ENCODE assay signal across 19 mouse cellular contexts in the genomic region with DNA sequence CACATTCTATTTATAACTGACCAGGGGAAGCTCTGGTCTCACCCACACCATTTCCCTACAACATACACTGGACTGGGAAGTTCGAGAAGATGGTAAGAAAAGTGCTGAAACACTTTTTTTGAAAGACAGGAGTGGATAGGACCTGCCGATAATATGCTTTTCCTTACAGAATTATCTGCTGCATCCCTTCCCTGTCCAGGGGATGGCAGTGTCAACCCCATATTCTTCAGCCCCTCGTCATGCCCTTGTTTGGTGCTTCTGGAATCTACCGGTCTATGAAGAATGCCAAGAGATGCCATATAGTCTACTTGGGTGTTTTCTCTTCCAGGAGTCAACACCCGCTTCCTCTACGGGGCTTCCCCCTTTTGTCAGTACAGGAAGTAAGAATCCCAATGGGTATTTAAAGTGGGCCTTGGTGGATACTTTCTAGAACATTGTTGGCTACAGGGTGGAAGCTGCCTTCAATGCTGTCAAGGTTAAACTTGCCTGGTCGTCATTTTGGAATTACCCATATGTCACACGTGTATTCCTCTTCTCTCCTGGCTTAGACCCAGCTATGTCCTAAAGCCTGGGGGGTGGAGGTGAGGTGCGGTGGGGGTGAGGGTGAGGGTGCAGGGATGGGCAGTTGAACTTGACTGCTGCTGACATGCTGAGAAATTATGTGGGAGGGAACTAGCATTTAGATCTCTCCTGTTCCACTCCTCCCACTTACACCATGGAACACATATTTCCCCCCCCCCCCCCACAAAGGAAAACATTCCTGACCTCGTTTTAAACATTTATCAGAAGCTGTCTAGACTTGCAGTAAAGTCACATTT. TPM values are rescaled to one million over a fixed set of nuclear protein-coding genes. Genes with fewer than 3 reads are reported as not detected.
DNase-seq lines count a peak whose midpoint lies in the region; ATAC-seq and TF ChIP-seq lines count a peak whose summit lies in the region.
"Had no signal": no experiment of that assay in that cellular context is flagged by ENCODE, and none has a peak within 500 bp of the region (broad histone marks: within the 10 kb centered on the region; RNA-seq: fewer than 3 reads in every experiment).

No protein-coding gene starts in this region.

- no peak overlapping the region for H3K27ac ChIP-seq in heart, embryonic 15.5 days
- H3K27ac ChIP-seq in liver, adult 2 months (replicated peaks; ENCODE audit: insufficient read depth, low read depth, low read length) = peak overlapping the region; percentile 48
- H3K27ac ChIP-seq: limb, embryonic 12.5 days; midbrain, embryonic 12.5 days had no signal

- DNase-seq in heart, adult 18-20 months = no peak
- no peak for DNase-seq in liver, adult 2 months (ENCODE audit: extremely low read depth, low read depth, low spot score)
- DNase-seq in liver = no peak
- peak; percentile 26 for DNase-seq in NIH3T3 (ENCODE audit: low read depth)
- no peak for DNase-seq in cerebellum, postnatal 10 days
- DNase-seq in spleen, postnatal 10 days (ENCODE audit: low spot score in 2 of 2) = no peak
- DNase-seq: B cell, adult 2 months; cerebellum, adult 11 months; gastrocnemius, postnatal 36 days; layer of hippocampus, postnatal 36 days; spleen, adult 18-20 months; thymus, adult 2 months had no signal

- WGBS in heart, embryonic 15.5 days = 49% methylated on average over 10 of the region's 10 CpGs
- WGBS in liver, adult 2 months = 67% methylated on average over 10 of the region's 10 CpGs

- no peaks in the 10 kb centered on the region for H3K36me3 ChIP-seq in heart, embryonic 15.5 days
- H3K36me3 ChIP-seq in liver, adult 2 months (ENCODE audit: control insufficient read depth, insufficient read depth, low read length) = no peaks in the 10 kb centered on the region
- H3K36me3 ChIP-seq in megakaryocyte, embryonic 14.5 days (replicated peaks; ENCODE audit: low read length) = no peaks in the 10 kb centered on the region
- H3K36me3 ChIP-seq: G1E; limb, embryonic 12.5 days; midbrain, embryonic 12.5 days had no signal

- H3K4me1 ChIP-seq in heart, embryonic 15.5 days (replicated peaks) = peaks cover 9% of the 10 kb centered on the region; the same call in 1 of the 2 replicates
- peaks cover 8% of the 10 kb centered on the region for H3K4me1 ChIP-seq in liver, adult 2 months (ENCODE audit: control insufficient read depth, insufficient read depth, low read length)
- peaks cover 78% of the 10 kb centered on the region for H3K4me1 ChIP-seq in megakaryocyte, embryonic 14.5 days
- H3K4me1 ChIP-seq: midbrain, embryonic 12.5 days had no signal

- 0 out of 2 replicates have a peak, but pooled peaks have one; percentile 18 for ATAC-seq in heart, embryonic 15.5 days (replicated peaks; ENCODE audit: insufficient number of reproducible peaks, insufficient read depth, low FRiP score, low read depth)
- ATAC-seq: activated CD4-positive, CD25-positive, alpha-beta regulatory T cell, adult 4 months; inflammation-experienced regulatory T-cells, adult 6 months had no signal

- no peak overlapping the region for H3K9ac ChIP-seq in heart, embryonic 15.5 days
- no peak overlapping the region for H3K9ac ChIP-seq in liver, adult 2 months (ENCODE audit: low read depth, low read length)
- H3K9ac ChIP-seq: limb, embryonic 12.5 days; midbrain, embryonic 12.5 days had no signal

- H3K4me3 ChIP-seq in heart, embryonic 15.5 days = no peak overlapping the region
- H3K4me3 ChIP-seq in liver, adult 2 months (ENCODE audit: insufficient read depth, low read depth, low read length) = no peak overlapping the region
- peak overlapping the region; percentile 60 for H3K4me3 ChIP-seq in megakaryocyte, embryonic 14.5 days (replicated peaks)
- H3K4me3 ChIP-seq: limb, embryonic 12.5 days; midbrain, embryonic 12.5 days had no signal

- TF ChIP-seq POLR2A in liver, adult 2 months (IDR thresholded peaks at IDR 0.05; ENCODE audit: extremely low read depth, insufficient read depth, low read length) = no peak

- H3K79me2 ChIP-seq in liver, adult 2 months (ENCODE audit: control insufficient read depth, insufficient read depth, low read length) = peaks cover 3% of the 10 kb centered on the region

- no peaks in the 10 kb centered on the region for H3K27me3 ChIP-seq in heart, embryonic 15.5 days
- no peaks in the 10 kb centered on the region for H3K27me3 ChIP-seq in liver, adult 2 months (ENCODE audit: control insufficient read depth, insufficient read depth, low read length)
- H3K27me3 ChIP-seq in megakaryocyte, embryonic 14.5 days (replicated peaks) = no peaks in the 10 kb centered on the region

- no peaks in the 10 kb centered on the region for H3K9me3 ChIP-seq in heart, embryonic 15.5 days (replicated peaks)
- H3K9me3 ChIP-seq in megakaryocyte, embryonic 14.5 days = no peaks in the 10 kb centered on the region
- H3K9me3 ChIP-seq: limb, embryonic 12.5 days; midbrain, embryonic 12.5 days had no signal

- H3K4me2 ChIP-seq in heart, embryonic 15.5 days = no peak overlapping the region
- H3K4me2 ChIP-seq: limb, embryonic 12.5 days; midbrain, embryonic 12.5 days had no signal

- no peak for TF ChIP-seq CTCF in liver, adult 2 months (IDR thresholded peaks at IDR 0.05; ENCODE audit: low read depth, low read length)

RNA-seq across cellular contexts. Expression of a gene that starts 21.0 kb away (rescaled TPM):
- polyA plus RNA-seq in heart, embryonic 15.5 days (2015; fragmentation: Nextera tagmentation; extraction: Ambion mirVana) = 74.2 and 78.7 TPM in 2 replicates
- 100 to 1,000 TPM; 167 to 176 TPM for total RNA-seq in heart, adult 18-20 months (2021)
- total RNA-seq in liver, adult 2 months (2014; rRNA removed) = 69.7 and 96.6 TPM in 2 replicates
- polyA plus RNA-seq in liver, adult 2 months (2012; rRNA removed) = 336 and 387 TPM in 2 replicates
- polyA plus RNA-seq in megakaryocyte, embryonic 14.5 days (2012; ENCODE audit: insufficient read depth, low replicate concordance) = 2.6 and 4.0 TPM in 2 replicates
- total RNA-seq: G1E had no signal
- polyA plus RNA-seq: G1E had no signal

Comparison
In these comparisons a context has a peak if more than half of its experiments do, and no peak if none do; other contexts are left out.
1. RNA of a gene that starts 21.0 kb away (polyA plus RNA-seq): 336 to 387 TPM in liver, adult 2 months and 74.2 to 78.7 TPM in heart, embryonic 15.5 days; 2.6 to 4.0 TPM in megakaryocyte, embryonic 14.5 days; every median in the first group is over 10 times any median in the second.